Mouse (Mus musculus): Measurements from ENCODE around the gene Hoxd1.

Gene Hoxd1

DNA sequence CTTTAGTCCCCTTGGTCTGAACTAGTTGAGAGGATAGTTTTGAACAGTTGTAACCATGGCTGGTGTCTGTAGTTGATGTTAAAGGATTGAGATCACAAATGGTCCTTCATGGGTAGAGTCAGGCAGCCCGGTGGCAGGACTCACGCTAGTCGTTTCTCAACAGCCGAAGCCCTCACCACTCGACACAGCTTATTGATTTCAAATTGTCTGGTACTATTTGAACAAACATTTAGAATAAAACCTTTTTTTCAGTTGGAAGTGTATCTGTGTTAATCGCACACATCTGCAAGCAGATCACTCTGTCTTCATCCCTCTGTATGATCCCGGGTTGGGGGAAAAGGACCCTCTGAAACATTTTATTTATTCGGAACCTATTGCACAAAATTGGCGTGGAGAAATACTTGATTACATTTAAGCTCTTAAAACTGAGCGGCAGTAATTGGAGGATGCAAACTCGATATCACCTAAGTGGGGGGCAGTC lies 15.1 kb upstream of the Hoxd1 start:
- DNase-seq (ENCODE audit: low read depth in 2 of 2, low spot score in 2 of 2): no peak

DNA sequence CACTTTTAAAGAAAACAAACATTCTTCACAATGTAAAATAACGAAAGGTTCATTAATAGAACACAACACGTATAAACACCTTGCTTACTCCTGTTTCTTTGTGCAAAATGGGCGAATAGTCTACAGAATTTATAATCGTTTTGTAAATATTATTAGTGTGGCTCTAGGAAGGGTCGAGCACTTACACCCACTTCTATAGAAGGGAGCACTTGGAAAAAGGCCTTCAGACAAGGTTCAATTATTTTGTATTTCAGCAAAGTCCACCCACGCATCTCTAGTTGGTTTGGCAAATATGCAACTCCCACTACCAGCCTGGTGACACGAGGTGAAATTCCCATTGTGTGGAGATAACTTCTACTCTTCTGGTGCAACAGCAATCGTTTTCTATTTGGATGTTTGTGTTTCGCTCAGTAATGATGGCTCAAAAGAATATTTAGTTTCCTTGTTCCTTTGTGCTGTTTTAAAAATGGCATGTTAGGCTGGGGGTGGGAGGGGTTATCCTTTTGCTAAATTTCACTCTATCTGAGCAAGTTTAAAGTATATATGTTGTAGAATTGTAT lies 14.3 kb upstream of the Hoxd1 start:
- no peak for DNase-seq (ENCODE audit: low read depth in 2 of 2, low spot score in 2 of 2)

DNA sequence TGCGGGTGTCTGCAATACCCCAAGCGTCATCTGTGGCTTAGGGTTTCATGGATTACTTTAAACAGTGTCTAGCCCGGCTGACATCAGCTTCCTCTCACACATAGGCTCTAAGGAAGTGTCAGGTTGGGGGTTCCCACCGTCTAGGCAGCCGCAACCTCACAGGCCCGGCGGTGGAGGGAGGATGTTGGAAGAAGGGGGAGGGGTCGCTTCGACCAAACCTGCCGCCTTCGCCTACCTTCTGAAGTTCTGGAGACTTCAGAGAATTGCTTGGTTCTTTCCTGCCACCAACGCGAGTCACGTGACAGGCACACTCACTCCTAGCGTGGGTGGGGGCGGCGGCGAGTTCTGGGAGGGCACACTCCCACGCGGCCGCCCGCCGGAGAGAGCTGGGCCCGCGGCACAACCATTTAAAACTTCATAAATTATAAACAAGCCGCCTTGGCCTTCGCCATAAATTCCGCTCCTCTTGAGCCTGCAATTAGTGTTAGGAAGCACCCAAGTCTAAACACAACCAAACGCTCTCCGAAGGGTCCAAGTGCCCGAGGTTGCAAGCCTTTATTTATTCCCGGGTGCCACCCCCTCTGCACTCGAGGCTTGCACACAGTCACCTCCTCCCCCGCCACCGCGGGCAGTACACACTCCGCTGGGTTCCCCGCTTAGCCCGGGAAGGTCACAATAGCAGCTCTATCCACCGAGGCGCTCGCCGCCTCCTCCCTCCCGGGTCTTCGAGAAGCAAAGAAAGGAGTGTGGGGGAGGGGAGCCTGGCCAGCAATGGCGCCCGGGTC lies 13.3 kb upstream of the Hoxd1 start:
- DNase-seq (ENCODE audit: low read depth in 2 of 2, low spot score in 2 of 2): peak; percentile 43 to 59

DNA sequence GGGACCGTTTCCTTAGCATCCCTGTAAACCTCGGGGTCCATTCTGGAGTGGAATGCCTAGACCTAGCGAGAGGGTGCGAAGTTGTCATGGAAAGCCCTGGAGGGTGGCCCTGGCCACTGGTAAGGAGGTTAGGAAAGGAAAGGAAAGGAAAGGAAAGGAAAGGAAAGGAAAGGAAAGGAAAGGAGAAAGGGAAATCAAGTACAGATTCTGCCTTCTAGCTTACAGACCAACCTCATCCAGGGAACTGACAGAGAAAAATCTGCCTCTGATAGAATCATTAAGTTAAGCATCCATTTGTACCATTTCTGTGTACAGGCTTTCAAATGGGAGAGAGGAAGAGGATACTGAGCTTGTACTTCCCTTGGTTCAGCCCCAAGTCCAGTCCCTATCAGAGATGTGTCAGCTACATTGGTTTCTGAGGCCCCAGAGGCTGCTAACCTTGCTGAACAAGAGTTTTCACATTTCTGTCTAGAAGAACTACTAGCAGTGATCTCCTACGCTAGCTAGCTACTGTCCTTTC lies 12.0 kb upstream of the Hoxd1 start:
- no peak for DNase-seq (ENCODE audit: low read depth in 2 of 2, low spot score in 2 of 2)

DNA sequence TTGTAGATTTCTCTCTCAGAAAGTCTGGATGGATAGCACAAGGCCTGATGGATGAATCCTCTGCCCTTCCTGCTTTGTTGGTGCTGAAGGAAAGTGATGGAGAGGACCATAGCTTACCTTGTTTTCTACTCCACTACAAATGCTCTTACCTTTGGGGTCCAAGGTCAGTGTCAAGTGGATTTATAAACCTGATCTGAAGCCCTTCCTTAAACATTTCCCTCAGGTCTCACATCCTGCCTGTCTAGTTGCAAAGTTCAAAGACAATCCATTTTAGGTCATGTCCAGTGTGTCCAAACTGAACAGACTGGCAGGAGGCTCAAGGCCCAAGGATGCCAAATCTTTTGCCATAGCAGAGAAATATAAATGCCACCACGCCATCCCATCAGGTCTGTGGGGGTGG lies 10.9 kb upstream of the Hoxd1 start:
- no peak for DNase-seq (ENCODE audit: low read depth in 2 of 2, low spot score in 2 of 2)

DNA sequence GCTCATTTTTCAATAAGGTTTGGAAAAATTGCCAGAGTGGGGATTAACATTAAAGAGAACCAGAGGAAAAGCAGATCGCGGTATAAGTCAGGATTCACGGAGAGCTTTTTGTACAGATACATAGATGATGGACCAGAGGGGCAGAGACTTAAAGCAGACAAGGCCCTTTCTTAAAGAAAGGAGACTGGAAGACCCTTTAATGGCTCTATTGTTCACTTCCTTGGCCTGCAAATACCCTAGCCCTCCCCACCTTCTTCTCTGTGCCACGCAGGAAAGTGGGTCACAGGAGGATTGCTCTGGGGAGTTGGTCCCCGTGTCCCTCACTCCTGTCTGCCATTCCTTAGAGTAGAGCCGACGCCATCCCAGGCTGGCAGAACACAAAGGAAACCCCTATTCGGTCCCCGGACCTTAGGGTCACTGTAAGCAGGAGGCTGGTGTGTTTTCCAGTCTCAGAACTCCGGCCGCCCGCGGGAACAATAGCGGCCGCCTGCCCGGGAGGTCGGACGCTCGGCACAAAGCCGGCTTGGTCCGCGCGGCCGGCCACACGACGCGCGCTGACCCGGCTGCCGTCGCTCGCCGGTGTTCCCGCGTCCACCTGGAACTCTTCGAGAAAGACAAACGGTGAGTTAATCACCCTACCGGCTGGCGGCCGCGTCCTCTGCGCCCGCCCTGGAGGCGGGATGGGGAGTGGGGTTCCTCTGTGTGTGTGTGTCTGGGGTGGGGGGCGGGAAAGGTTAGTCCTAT lies 10.2 kb upstream of the Hoxd1 start:
- DNase-seq (ENCODE audit: low read depth in 2 of 2, low spot score in 2 of 2): no peak

DNA sequence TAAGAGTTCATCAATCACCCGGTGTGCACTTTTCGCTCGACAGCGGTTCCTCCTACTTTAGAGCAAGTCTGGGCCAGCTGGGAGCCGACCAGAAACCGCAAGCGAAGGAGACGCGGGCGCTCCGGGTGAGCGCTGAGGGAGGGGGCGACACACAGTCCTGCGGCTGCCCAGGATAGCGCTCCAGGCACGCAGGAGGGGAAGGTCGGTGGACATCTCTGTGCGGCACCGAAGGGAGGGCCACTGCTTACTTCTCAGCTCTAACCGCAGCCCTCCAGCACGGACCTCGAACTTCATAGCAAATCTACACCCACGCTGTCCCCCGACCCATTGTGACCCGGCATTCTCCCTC lies 9.6 kb upstream of the Hoxd1 start:
- no peak for DNase-seq (ENCODE audit: low read depth in 2 of 2, low spot score in 2 of 2)

DNA sequence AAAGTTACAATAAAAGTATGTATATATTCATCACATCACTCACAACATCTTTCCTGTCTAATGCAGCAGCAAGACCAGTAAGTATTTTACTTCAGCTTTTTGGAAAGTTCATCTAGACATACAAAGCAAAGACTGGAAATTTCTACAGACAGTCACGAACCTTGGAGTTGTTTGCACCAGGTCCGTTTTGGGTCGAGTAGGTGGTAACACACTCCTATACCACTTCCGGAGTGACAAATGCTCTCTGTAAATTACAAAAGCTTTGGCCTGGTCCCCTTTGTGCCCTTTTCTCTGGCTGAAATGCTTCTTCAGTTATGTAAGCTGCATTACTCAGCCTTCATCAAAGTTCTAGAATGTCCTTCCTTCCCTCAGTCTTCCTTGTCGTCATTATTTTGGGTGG lies 9.1 kb upstream of the Hoxd1 start:
- no peak for DNase-seq (ENCODE audit: low read depth in 2 of 2, low spot score in 2 of 2)

DNA sequence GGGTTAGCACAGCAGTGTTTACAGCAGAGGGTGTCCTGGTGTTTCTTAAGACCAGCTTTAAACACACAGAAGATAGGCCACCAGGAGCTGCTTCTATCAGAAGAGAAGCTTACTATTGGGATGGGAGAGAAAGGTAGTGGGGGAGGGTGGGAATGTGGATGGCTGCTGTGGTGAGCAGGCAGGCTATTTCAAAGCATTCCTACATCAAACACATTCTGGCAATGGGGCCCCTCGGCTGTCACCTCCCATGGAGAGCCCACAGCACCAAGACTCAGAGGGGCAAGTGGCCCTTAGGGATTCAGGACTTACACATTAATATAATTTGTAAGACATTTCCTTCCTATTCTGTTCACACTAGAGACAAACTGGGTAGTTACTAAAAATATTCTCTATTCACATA lies 2.6 kb upstream of the Hoxd1 start:
- no peak for DNase-seq (ENCODE audit: low read depth in 2 of 2, low spot score in 2 of 2)

DNA sequence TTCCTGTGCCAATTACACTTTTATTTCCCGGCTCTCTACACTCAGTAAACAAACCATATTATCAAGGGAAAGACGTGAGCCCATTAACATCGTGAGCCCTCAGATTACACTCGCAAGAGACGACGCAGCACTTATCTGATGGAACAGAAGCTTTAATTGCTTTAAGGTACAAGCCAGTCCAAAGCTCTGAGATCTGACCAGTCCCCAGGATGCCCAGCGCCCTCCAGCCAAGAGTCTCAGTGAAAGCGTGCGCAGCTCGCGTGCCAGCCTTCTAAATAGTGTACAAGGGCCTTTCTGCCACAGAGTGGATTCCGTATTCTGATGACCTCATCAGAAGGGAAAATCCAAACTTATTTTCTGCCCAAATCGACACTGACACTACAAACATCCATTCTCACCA lies 839 bp upstream of the Hoxd1 start:
- no peak for DNase-seq (ENCODE audit: low read depth in 2 of 2, low spot score in 2 of 2)

DNA sequence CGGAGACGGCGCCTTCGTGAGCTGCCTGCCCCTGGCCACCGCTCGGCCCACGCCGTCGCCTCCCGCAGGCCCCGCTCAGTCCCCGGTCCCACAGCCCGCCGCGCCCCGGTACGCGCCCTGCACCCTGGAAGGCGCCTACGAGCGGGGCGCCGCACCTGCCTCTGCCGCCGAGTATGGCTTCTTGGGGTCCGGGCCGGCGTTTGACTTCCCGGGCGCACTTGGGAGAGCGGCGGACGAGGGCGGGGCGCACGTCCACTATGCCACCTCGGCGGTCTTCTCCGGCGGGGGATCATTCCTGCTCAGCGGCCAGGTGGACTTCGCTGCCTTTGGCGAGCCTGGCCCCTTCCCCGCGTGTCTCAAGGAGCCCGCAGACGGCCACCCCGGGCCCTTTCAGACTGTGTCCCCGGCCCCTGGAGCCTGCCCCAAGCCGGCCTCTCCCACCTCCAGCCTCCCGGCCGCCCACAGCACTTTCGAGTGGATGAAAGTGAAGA lies 510 bp downstream of the Hoxd1 start:
- no peak for DNase-seq (ENCODE audit: low read depth in 2 of 2, low spot score in 2 of 2)

DNA sequence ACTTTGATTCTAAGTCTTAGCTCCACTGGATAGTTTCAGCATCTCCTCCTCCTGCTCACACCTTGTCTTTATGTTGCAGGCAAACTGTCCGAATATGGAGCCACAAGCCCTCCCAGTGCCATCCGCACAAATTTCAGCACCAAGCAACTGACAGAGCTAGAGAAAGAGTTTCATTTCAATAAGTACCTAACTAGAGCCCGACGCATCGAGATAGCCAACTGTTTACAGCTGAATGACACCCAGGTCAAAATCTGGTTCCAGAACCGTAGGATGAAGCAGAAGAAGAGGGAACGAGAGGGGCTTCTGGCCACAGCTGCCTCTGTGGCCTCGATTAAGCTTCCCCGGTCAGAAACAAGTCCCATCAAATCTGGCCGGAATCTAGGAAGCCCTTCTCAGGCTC lies 1.2 kb downstream of the Hoxd1 start:
- DNase-seq (ENCODE audit: low read depth in 2 of 2, low spot score in 2 of 2): no peak

DNA sequence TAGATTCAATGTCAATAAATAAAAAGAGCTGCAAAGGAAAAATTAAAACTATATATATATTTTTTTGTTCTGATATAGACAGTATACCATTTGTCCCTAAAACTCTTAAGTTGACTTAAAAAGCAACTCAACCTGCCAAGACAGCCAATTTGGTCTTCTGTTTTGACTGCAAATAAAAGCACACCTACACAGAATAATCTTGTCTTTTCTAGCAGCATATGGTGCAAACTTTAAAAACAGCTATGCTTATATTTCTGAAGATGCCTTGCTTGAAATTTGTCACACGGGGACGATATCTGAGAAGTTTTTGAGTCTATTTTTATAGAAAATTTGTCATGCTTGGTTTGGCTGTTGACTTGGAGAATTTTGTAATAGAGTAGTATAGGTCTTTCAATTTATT lies 11.6 kb downstream of the Hoxd1 start:
- DNase-seq (ENCODE audit: low read depth in 2 of 2, low spot score in 2 of 2): no peak

DNA sequence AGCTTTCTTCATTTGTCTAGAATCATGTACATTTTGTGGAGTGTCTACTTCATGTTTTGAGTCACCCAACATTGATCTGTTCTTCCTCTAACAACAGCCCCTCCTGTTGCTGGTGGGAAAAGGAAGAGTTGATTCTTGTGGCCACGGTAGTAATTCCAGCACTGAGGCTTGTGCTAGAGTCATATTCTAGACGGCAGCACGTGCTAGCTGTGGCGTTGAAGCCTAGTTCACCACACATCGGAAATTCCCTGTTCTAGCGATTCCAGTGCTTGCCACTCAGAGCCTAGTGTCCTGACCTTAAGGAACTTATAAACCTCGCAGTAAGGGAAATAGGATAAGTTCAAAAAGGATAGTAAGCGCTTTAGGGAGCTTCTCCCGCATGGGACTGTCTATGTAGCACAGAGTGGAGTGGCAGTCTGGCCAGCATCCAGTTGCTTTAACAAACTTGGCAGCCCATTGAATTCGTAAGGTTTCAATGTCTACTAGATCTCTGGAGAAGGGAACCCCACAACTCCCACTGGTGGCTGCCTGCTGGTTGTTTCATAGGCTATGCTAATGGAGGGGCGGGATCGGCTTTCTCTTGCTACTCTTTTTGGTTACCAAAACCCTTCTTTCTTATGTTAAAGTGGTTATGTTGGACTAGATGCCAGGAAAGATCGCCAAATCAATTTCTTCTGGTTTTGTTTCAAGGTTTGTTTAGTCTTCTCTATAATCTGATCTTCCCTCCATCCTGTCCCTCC lies 14.9 kb downstream of the Hoxd1 start:
- DNase-seq (ENCODE audit: low read depth in 2 of 2, low spot score in 2 of 2): no peak

DNA sequence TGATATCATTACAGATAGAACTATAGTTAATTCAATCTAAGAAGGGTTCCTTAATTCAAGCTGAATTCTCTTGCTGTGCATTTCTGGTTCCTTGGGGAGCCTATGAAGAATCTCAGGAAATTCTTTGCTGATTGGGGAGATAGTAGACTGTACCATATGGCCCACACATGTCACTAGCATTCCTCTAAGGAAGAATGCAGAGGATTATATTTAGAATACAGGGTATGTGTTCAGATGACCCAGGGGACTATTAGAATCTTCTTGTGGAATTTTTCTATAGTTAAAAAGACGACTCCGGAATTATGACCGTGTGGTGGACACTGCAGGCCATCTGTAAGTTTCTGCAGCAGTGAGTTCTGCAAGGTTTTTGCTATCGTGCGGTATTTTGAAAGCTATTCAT lies 18.6 kb downstream of the Hoxd1 start:
- no peak for DNase-seq (ENCODE audit: low read depth in 2 of 2, low spot score in 2 of 2)

DNA sequence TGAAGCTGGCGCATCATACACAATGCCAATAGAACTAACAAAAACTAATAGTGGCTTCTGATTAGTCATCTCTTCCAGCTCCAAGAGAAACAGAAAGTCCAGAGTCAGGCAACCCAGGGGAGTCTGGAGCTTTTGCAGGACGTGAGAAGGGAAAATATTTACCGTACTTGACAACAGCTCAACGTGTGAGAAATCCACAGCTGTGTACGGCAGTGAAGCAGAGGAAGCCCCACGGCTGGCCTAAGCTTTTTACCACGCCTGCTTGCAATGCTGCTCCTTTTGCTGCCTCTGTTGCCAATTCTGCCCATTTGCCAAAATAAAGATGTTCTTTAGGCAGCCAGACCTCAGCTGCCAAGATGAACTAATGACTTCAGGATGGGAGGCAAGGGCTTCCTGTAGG lies 32.8 kb downstream of the Hoxd1 start:
- DNase-seq (ENCODE audit: low read depth in 2 of 2, low spot score in 2 of 2): no peak

DNA sequence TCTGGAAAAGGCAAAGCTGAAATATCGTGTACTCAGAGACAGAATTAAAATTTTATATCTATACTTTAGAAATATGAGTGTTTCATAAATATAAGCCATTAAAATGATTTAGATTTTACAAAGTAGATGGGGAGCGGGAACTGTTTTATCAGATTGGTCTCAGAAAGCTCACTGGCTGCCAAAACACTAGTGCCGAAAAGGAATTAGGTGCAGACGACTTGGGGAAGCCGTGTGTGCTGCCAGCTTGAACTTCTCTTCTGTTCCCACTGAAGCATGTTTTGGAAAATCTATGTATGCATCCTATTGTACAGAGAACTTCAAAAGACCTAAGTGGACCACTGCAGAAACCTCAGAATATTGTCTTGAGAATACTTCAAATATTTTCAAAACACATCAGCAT lies 45.7 kb downstream of the Hoxd1 start:
- DNase-seq (ENCODE audit: low read depth in 2 of 2, low spot score in 2 of 2): no peak
